Mouse (Mus musculus) midbrain, embryonic 16.5 days (tissue): ENCODE measurements around the gene Lrfn1. TPM values are rescaled to one million over a fixed set of nuclear protein-coding genes. Genes with fewer than 3 reads are reported as not detected.
"Not testable (repeated sequence)": the region's sequence is repeated elsewhere in the genome, so short reads cannot be mapped to it uniquely, and the experiment has no call there.

ENCODE experiments used
- ATAC-seq: fragments of 200-750 bp; cut with Nextera tagmentation; 2 replicates; pipeline ENCODE4 v1.8.0; 2017; ENCODE audit warnings: moderate TSS enrichment
- H3K27ac ChIP-seq: fragments of 300-500 bp; sonication (generic); 2 replicates; pipeline ENCODE4 v1.5.1; 2014; ENCODE audit warnings: mild to moderate bottlenecking, low read length, mixed read lengths
- H3K27me3 ChIP-seq: fragments of 300-500 bp; sonication (generic); 2 replicates; pipeline ENCODE4 v1.6.1; 2014; ENCODE audit warnings: low read depth, low read length, mixed read lengths; ENCODE audit not compliant: control insufficient read depth, insufficient read depth
- H3K36me3 ChIP-seq: fragments of 300-500 bp; sonication (generic); 2 replicates; pipeline ENCODE4 v1.6.1; 2014; ENCODE audit warnings: mild to moderate bottlenecking, low read length, moderate library complexity, mixed read lengths; ENCODE audit not compliant: control insufficient read depth, insufficient read depth
- H3K4me1 ChIP-seq: fragments of 300-500 bp; sonication (generic); 2 replicates; pipeline ENCODE4 v1.6.1; 2014; ENCODE audit warnings: mild to moderate bottlenecking, low read length, mixed read lengths; ENCODE audit not compliant: control insufficient read depth, insufficient read depth
- H3K4me2 ChIP-seq: fragments of 300-500 bp; sonication (generic); 2 replicates; pipeline ENCODE4 v1.6.1; 2014; ENCODE audit warnings: mild to moderate bottlenecking, low read length, mixed read lengths
- H3K4me3 ChIP-seq: fragments of 300-500 bp; sonication (generic); 2 replicates; pipeline ENCODE4 v1.5.1; 2014; ENCODE audit warnings: low read depth, mild to moderate bottlenecking, low read length, moderate library complexity, mixed read lengths
- H3K9ac ChIP-seq: fragments of 300-500 bp; sonication (generic); 2 replicates; pipeline ENCODE4 v1.6.1; 2014; ENCODE audit warnings: low read depth, low read length, mixed read lengths
- H3K9me3 ChIP-seq: fragments of 300-500 bp; sonication (generic); replicated peaks from 2 replicates; pipeline ENCODE4 v1.6.1; 2014; ENCODE audit warnings: mild to moderate bottlenecking, low read length, mixed read lengths; ENCODE audit not compliant: control insufficient read depth, poor library complexity, severe bottlenecking
- WGBS: fragments of 180-500 bp; shearing (Covaris S2); extraction: QIAGEN DNeasy Blood & Tissue Kit; methylation state at CpG from one replicate; pipeline ENCODE4 v1.1.7; 2014; 5-methylcytosine and 5-hydroxymethylcytosine counted together
- polyA plus RNA-seq: library from polyadenylated mRNA; unstranded; fragments of >200 nt; fragmentation: Nextera tagmentation; extraction: Ambion mirVana; gene quantifications from 2 replicates; pipeline ENCODE4 v1.2.1, GENCODE M21; 2015

Gene Lrfn1
- polyA plus RNA-seq, 1 experiment from 2014 or later = 15.0 TPM

DNA sequence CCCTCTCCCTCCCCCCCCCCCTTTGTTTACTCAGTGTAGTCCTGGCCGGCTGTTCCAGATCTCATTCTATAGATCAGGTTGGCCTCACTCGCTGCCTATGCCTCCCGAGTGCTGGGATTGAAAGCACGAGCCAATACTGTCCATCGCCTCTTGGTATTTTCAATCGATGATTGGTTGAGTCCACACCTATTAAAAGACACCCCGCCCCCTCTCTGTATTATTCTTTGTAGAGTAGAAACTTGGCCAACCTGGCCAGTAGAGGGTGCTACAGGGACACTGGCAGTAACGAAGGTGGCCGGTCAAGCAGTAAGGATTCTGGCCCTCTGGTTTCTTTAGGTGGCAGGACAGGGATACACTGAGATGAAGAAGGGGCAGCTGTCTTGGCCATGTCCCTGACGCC, 38.6 kb downstream of the Lrfn1 start:
- no peak overlapping the region for H3K4me3 ChIP-seq
- peaks cover 6% of the 10 kb centered on the region; the same call in 1 of the 2 replicates for H3K4me1 ChIP-seq
- peaks cover 2% of the 10 kb centered on the region; the same call in 1 of the 2 replicates for H3K27me3 ChIP-seq
- no peaks in the 10 kb centered on the region for H3K9me3 ChIP-seq
- no peak overlapping the region; the same call in none of the 2 replicates for H3K4me2 ChIP-seq
- H3K27ac ChIP-seq = no peak overlapping the region
- ATAC-seq = no peak
- H3K9ac ChIP-seq = no peak overlapping the region
- WGBS = 3% methylated on average over 10 of the region's 10 CpGs
- no peaks in the 10 kb centered on the region for H3K36me3 ChIP-seq

DNA sequence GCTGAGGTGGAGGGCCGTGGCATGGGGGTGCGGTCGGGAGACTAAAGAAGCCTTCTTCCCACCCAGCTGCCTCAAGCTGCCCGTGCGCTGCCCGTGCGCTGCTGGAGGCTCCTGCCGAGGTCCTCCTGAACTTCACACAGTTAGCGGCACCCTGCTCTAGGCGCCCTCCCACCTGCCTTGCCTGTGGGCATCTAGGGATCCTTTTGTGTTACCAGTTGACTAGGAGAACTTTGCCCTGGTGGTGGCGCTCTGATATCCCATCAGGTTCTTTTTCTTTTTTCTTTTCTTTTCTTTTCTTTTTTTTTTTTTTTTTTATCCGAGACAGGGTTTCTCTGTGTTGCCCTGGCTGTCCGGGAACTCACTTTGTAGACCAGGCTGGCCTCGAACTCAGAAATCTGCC, 39.1 kb downstream of the Lrfn1 start:
- Histone ChIP-seq H3K4me2 (no peak overlapping the region; the same call in 1 of the 2 replicates), H3K27ac (no peak overlapping the region)

DNA sequence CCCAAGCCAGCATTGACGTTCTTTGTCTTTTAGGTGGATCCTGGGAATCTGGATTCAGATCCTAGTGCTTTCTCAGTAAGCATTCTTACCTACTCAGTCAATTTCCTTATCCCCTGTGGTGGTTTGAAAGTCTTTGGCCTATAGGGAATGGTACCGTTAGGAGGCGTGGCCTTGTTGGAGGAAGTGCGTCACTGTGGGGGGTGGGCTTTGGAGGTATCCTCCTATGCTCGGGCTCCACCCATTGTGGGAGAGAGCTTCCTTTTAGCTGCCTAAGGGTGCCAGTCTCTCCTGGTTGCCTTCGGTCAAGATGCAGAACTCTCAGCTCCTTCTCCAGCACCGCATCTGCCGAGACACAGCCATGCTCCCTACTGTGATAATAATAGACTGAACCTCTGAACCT, 40.5 kb downstream of the Lrfn1 start:
- Histone ChIP-seq H3K4me3 (no peak overlapping the region), H3K36me3 (no peaks in the 10 kb centered on the region), H3K4me2 (no peak overlapping the region), H3K9me3 (no peaks in the 10 kb centered on the region), H3K27me3 (peaks cover under 1% of the 10 kb centered on the region; the same call in 1 of the 2 replicates), H3K4me1 (peaks cover 6% of the 10 kb centered on the region; the same call in 1 of the 2 replicates), H3K27ac (no peak overlapping the region), H3K9ac (no peak overlapping the region)
- no peak for ATAC-seq
- WGBS = 85% methylated on average over 8 of the region's 8 CpGs

More for the DNA sequence above, 39.1 kb downstream of the Lrfn1 start:
- Histone ChIP-seq H3K36me3 (no peaks in the 10 kb centered on the region), H3K9me3 (no peaks in the 10 kb centered on the region), H3K4me1 (peaks cover 6% of the 10 kb centered on the region; the same call in 1 of the 2 replicates), H3K27me3 (peaks cover 2% of the 10 kb centered on the region; the same call in 1 of the 2 replicates), H3K9ac (no peak overlapping the region), H3K4me3 (no peak overlapping the region)
- 34% methylated on average over 14 of the region's 14 CpGs for WGBS
- ATAC-seq = no peak

DNA sequence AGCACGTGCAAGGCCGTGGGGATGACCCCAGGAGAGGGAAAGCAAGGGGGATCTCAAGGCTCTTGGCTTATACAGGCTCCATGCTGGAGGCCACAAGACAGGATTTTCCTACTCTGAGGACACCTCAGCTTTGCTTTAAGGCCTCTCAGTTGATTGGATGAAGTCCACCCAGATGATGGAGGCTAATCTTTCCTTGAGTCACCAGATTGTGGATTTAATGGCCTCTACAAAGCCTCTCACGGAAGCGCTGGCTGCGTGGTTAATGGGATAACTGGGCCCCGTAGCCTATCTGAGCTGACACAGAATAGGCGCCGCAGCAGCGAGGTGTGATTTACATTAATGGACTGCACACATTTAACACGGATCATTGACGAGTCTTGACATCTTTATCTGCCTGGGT, 43.6 kb downstream of the Lrfn1 start:
- Histone ChIP-seq H3K4me1 (no peaks in the 10 kb centered on the region), H3K9ac (no peak overlapping the region), H3K36me3 (no peaks in the 10 kb centered on the region), H3K27me3 (no peaks in the 10 kb centered on the region), H3K9me3 (no peaks in the 10 kb centered on the region), H3K4me2 (no peak overlapping the region), H3K4me3 (no peak overlapping the region), H3K27ac (no peak overlapping the region; the same call in 1 of the 2 replicates)
- peak; percentile 32; the same call in 1 of the 2 replicates for ATAC-seq
- WGBS = 25% methylated on average over 11 of the region's 11 CpGs

DNA sequence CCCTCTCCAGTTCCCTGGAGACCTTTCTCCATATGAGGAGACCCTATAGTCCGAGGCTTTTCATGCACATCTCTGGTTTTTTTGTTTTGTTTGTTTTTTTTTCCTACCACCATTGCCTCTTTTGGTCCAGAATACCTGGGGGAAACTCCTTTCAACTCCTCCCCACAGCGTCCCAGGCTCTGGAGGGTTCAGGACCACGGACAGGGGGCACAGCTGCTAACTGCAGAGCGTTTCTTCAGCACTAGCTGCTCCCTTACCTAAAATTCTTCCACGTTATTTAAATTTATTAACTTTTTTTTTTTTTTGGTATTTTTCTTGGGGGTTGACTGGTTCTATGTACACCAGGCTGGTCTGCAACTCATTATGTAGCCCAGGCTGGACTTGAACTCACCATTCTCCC, 53.8 kb downstream of the Lrfn1 start:
- ATAC-seq = no peak
- no peak overlapping the region for H3K4me3 ChIP-seq
- no peaks in the 10 kb centered on the region for H3K27me3 ChIP-seq
- WGBS = 9% methylated on average over 5 of the region's 5 CpGs
- no peaks in the 10 kb centered on the region for H3K36me3 ChIP-seq
- H3K4me2 ChIP-seq = no peak overlapping the region
- H3K27ac ChIP-seq = no peak overlapping the region
- no peaks in the 10 kb centered on the region for H3K4me1 ChIP-seq
- no peaks in the 10 kb centered on the region; the same call in 1 of the 2 replicates for H3K9me3 ChIP-seq
- H3K9ac ChIP-seq = no peak overlapping the region

DNA sequence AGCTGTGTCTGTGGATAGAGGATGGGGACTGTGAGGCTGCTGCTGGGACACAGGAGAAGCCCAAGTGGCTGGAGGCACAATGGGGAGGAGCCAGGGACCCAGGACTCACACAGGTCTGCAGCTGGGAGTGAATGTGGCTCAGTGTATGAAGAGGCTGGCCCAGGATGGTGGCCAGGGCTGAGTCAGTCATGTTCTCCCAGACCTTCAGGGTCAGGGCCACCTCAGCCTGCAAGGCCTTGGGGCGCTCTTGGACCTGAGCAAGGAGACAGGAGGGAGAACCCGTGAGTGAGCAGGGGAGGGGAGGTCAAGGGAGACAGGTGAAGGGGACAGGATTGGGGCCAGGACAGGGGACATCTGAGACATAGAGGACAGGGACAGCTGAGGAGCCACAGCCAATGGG, 57.3 kb downstream of the Lrfn1 start:
- not testable (repeated sequence) for H3K36me3 ChIP-seq, H3K27ac ChIP-seq, H3K27me3 ChIP-seq, H3K4me2 ChIP-seq, H3K9me3 ChIP-seq, H3K4me3 ChIP-seq, ATAC-seq, H3K4me1 ChIP-seq, H3K9ac ChIP-seq
- WGBS = no CpG with 5 or more reads among the region's 2 CpGs

DNA sequence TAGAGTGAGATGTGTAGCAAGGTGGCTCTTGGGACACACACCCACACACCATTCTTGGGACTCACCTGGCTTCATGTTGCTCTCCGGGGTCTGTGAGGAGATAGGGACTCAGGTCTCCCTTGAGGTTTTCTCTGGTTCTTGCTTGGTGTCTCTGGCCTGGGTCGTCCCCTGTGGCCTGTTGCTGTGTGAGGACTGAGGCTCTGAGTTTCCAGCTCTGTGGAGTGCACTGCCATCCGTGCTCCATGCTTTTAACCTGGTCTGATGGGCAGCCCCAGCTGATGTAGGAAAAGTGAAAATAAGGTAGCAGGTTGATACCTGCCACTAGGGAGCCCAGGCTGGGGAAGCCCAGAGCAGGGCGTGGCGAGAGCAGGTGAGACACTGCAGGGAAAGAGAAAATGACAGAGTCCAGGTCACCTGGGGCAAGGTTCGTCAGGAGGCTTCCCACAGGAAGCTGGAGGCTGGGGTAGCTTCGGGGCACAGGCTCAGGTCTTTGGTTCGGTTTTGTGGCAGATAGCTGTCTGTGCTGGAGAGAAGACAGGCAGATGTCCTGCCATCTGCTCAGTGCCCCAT, 58.7 kb downstream of the Lrfn1 start, which contains the start of gene Ifnl2:
Gene Ifnl2 (minus strand): TSS at position 51 of the 570 bp plus-strand sequence.
- not testable (repeated sequence) for ATAC-seq, H3K9ac ChIP-seq, H3K27me3 ChIP-seq, H3K4me3 ChIP-seq, H3K4me1 ChIP-seq, H3K4me2 ChIP-seq, H3K9me3 ChIP-seq, H3K27ac ChIP-seq, H3K36me3 ChIP-seq
- WGBS = 69% methylated on average over 8 of the region's 8 CpGs

DNA sequence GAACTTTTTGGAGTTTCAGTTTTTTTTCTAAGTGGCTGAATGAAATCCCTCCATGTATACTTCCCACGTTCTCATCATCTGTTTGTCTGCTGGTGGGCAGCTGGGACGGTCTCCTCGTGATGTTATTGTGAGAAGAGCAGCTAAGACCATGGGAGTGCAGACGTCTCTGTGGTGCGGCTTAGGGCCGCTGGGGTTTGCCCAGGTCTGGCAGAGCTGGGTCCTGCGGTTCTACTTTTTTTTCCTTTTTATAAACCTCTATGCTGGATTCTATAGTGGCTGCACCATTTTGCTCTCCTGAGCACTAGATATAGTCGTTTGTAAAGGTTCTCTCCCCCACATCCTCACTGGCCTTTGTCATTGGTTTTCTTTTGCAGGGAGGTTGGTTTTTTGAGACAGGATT, 59.7 kb downstream of the Lrfn1 start:
- Histone ChIP-seq H3K4me3 (no peak overlapping the region), H3K9ac (no peak overlapping the region), H3K9me3 (no peaks in the 10 kb centered on the region), H3K27me3 (no peaks in the 10 kb centered on the region; the same call in 1 of the 2 replicates), H3K36me3 (no peaks in the 10 kb centered on the region), H3K27ac (no peak overlapping the region), H3K4me1 (no peaks in the 10 kb centered on the region), H3K4me2 (no peak overlapping the region)
- ATAC-seq = no peak
- 76% methylated on average over 8 of the region's 8 CpGs for WGBS
